Mouse (Mus musculus): ENCODE results near the gene Ggact. TPM values are rescaled to one million over a fixed set of nuclear protein-coding genes. Genes with fewer than 3 reads are reported as not detected.

Gene Ggact
- polyA plus RNA-seq, 1 experiment: 151 TPM

- 75% methylated on average over 5 of the region's 5 CpGs for WGBS
- no peaks in the 10 kb centered on the region for H3K36me3 ChIP-seq (ENCODE audit: control insufficient read depth, insufficient read depth, low read length)
- no peaks in the 10 kb centered on the region for H3K27me3 ChIP-seq (ENCODE audit: control insufficient read depth, insufficient read depth, low read length)
- TF ChIP-seq CTCF (IDR thresholded peaks at IDR 0.05; ENCODE audit: extremely low read depth, insufficient read length, insufficient replicate concordance, low read depth, low read length) (no peak), POLR2A (IDR thresholded peaks at IDR 0.05; ENCODE audit: low read depth, low read length) (no peak)
- no peak overlapping the region for H3K4me3 ChIP-seq (ENCODE audit: low read depth, low read length)
- H3K4me1 ChIP-seq (ENCODE audit: control insufficient read depth, insufficient read depth, insufficient read length, low read length): no peaks in the 10 kb centered on the region
- H3K27ac ChIP-seq (ENCODE audit: insufficient read depth, low read depth, low read length): no peak overlapping the region
Measured at GRCm38 (mm10) chr14:122852506-122853057, 61.0 kb downstream of the Ggact start.

- Histone ChIP-seq H3K27me3 (ENCODE audit: control insufficient read depth, insufficient read depth, low read length) (no peaks in the 10 kb centered on the region), H3K4me3 (ENCODE audit: low read depth, low read length) (no peak overlapping the region), H3K27ac (ENCODE audit: insufficient read depth, low read depth, low read length) (no peak overlapping the region), H3K4me1 (ENCODE audit: control insufficient read depth, insufficient read depth, insufficient read length, low read length) (peaks cover 3% of the 10 kb centered on the region; the same call in 1 of the 2 replicates), H3K36me3 (ENCODE audit: control insufficient read depth, insufficient read depth, low read length) (no peaks in the 10 kb centered on the region)
- WGBS: 70% methylated on average over 2 of the region's 2 CpGs
- TF ChIP-seq POLR2A (IDR thresholded peaks at IDR 0.05; ENCODE audit: low read depth, low read length) (no peak), CTCF (IDR thresholded peaks at IDR 0.05; ENCODE audit: extremely low read depth, insufficient read length, insufficient replicate concordance, low read depth, low read length) (no peak)
Measured at GRCm38 (mm10) chr14:122837018-122837417, 76.5 kb downstream of the Ggact start.

- Histone ChIP-seq H3K36me3 (ENCODE audit: control insufficient read depth, insufficient read depth, low read length) (no peaks in the 10 kb centered on the region), H3K4me1 (ENCODE audit: control insufficient read depth, insufficient read depth, insufficient read length, low read length) (peaks cover 3% of the 10 kb centered on the region; the same call in 1 of the 2 replicates), H3K4me3 (ENCODE audit: low read depth, low read length) (no peak overlapping the region), H3K27me3 (ENCODE audit: control insufficient read depth, insufficient read depth, low read length) (no peaks in the 10 kb centered on the region), H3K27ac (ENCODE audit: insufficient read depth, low read depth, low read length) (no peak overlapping the region)
- 75% methylated on average over 4 of the region's 4 CpGs for WGBS
- TF ChIP-seq POLR2A (IDR thresholded peaks at IDR 0.05; ENCODE audit: low read depth, low read length) (no peak), CTCF (IDR thresholded peaks at IDR 0.05; ENCODE audit: extremely low read depth, insufficient read length, insufficient replicate concordance, low read depth, low read length) (no peak)
Measured at GRCm38 (mm10) chr14:122836221-122836620, 77.3 kb downstream of the Ggact start.

DNA sequence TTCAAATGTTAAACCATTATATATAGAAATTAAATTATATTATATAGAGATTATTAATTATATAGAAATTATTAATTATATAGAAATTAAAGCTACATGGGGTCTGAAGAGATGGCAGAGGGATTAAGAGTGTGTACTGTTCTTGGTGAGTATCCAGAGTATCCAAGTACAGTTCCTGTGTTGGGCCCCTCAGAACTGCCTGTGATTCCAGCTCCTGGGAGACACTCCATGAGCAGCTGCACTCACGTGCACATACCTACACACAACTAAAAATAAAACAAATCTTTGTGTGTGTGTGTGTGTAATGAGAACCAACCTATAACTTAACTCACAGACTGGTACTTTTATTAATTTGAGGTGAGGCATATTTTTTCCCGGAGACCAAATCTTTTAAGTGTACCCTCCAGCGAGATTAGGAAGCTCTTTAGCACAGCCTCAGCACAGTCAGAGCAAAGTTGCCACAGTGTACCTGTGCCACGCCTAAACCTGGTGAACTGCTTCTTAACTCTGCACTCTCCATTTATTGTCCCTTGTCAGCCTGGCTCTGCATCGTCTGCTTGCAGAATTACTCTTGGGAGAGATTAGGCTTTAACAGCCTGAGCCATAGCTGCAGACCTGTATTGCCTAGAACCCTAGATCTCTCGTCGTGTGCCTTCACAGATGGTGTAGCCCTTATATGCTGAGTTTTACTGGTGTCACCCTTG lies 77.9 kb downstream of the Ggact start:
- TF ChIP-seq POLR2A (IDR thresholded peaks at IDR 0.05; ENCODE audit: low read depth, low read length): no peak
- no peak for TF ChIP-seq CTCF (IDR thresholded peaks at IDR 0.05; ENCODE audit: extremely low read depth, insufficient read length, insufficient replicate concordance, low read depth, low read length)
- Histone ChIP-seq H3K36me3 (ENCODE audit: control insufficient read depth, insufficient read depth, low read length) (no peaks in the 10 kb centered on the region), H3K27me3 (ENCODE audit: control insufficient read depth, insufficient read depth, low read length) (no peaks in the 10 kb centered on the region), H3K4me1 (ENCODE audit: control insufficient read depth, insufficient read depth, insufficient read length, low read length) (peaks cover 3% of the 10 kb centered on the region; the same call in 1 of the 2 replicates), H3K4me3 (ENCODE audit: low read depth, low read length) (no peak overlapping the region), H3K27ac (ENCODE audit: insufficient read depth, low read depth, low read length) (no peak overlapping the region)
- WGBS: 34% methylated on average over 7 of the region's 7 CpGs

DNA sequence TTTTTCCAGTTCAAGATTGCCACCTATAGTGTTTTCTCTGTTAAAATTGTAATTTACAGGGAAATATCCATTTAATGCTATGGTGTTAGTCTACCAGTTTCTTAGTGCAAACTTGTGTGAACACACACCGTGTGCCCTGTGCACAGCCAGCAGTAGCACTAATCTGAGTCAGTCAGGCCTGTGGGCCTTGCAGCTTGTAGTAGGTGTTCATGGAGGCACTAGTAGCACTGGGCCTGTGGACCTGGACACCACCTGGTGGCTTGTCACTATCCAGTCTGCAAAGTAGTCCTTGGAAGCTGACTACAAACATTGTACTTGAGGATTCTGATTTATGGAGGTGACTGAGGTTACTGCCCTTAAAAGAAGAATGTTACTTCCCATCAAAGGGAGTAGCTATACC lies 78.8 kb downstream of the Ggact start:
- 93% methylated on average over 1 of the region's 1 CpGs for WGBS
- H3K4me1 ChIP-seq (ENCODE audit: control insufficient read depth, insufficient read depth, insufficient read length, low read length): peaks cover 3% of the 10 kb centered on the region; the same call in 1 of the 2 replicates
- no peaks in the 10 kb centered on the region for H3K27me3 ChIP-seq (ENCODE audit: control insufficient read depth, insufficient read depth, low read length)
- no peaks in the 10 kb centered on the region for H3K36me3 ChIP-seq (ENCODE audit: control insufficient read depth, insufficient read depth, low read length)
- TF ChIP-seq POLR2A (IDR thresholded peaks at IDR 0.05; ENCODE audit: low read depth, low read length) (no peak), CTCF (IDR thresholded peaks at IDR 0.05; ENCODE audit: extremely low read depth, insufficient read length, insufficient replicate concordance, low read depth, low read length) (no peak)
- no peak overlapping the region for H3K27ac ChIP-seq (ENCODE audit: insufficient read depth, low read depth, low read length)
- no peak overlapping the region for H3K4me3 ChIP-seq (ENCODE audit: low read depth, low read length)

DNA sequence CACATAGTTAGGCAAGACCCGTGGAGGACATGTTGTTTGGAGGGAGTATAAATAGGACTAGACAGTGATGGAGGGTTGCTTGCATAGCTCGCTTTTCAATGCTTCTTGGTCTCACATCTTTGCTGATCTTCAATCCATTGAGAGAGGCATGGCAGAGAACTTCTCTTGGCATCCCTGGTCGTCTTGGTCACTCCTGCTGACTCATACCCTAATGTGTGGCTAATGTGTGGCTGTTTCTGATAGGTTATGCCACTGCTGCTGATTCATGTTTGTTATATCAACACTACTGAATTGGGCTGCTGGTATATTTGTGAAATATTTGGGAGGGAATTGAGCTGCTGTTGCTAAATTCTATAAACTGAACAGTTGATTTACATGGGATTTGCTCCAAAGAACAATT lies 79.9 kb downstream of the Ggact start:
- no peaks in the 10 kb centered on the region for H3K27me3 ChIP-seq (ENCODE audit: control insufficient read depth, insufficient read depth, low read length)
- H3K4me1 ChIP-seq (ENCODE audit: control insufficient read depth, insufficient read depth, insufficient read length, low read length): peaks cover 3% of the 10 kb centered on the region; the same call in 1 of the 2 replicates
- H3K36me3 ChIP-seq (ENCODE audit: control insufficient read depth, insufficient read depth, low read length): no peaks in the 10 kb centered on the region
- no peak overlapping the region for H3K4me3 ChIP-seq (ENCODE audit: low read depth, low read length)
- no peak overlapping the region for H3K27ac ChIP-seq (ENCODE audit: insufficient read depth, low read depth, low read length)
- TF ChIP-seq CTCF (IDR thresholded peaks at IDR 0.05; ENCODE audit: extremely low read depth, insufficient read length, insufficient replicate concordance, low read depth, low read length) (no peak), POLR2A (IDR thresholded peaks at IDR 0.05; ENCODE audit: low read depth, low read length) (no peak)
- WGBS: 91% methylated on average over 3 of the region's 3 CpGs

GRCm38 (mm10) chr14:122830433-122830832 lies 83.1 kb downstream of the Ggact start:
- Histone ChIP-seq H3K36me3 (ENCODE audit: control insufficient read depth, insufficient read depth, low read length) (no peaks in the 10 kb centered on the region), H3K4me3 (ENCODE audit: low read depth, low read length) (no peak overlapping the region), H3K27me3 (ENCODE audit: control insufficient read depth, insufficient read depth, low read length) (no peaks in the 10 kb centered on the region), H3K27ac (ENCODE audit: insufficient read depth, low read depth, low read length) (no peak overlapping the region), H3K4me1 (ENCODE audit: control insufficient read depth, insufficient read depth, insufficient read length, low read length) (no peaks in the 10 kb centered on the region)
- WGBS: 85% methylated on average over 1 of the region's 1 CpGs
- TF ChIP-seq CTCF (IDR thresholded peaks at IDR 0.05; ENCODE audit: extremely low read depth, insufficient read length, insufficient replicate concordance, low read depth, low read length) (no peak), POLR2A (IDR thresholded peaks at IDR 0.05; ENCODE audit: low read depth, low read length) (no peak)
